Mouse (Mus musculus): ENCODE measurements around the gene Cyp2c50.
"Not testable (repeated sequence)": the region's sequence is repeated elsewhere in the genome, so short reads cannot be mapped to it uniquely, and the experiment has no call there.

The Cyp2c50 gene

DNA sequence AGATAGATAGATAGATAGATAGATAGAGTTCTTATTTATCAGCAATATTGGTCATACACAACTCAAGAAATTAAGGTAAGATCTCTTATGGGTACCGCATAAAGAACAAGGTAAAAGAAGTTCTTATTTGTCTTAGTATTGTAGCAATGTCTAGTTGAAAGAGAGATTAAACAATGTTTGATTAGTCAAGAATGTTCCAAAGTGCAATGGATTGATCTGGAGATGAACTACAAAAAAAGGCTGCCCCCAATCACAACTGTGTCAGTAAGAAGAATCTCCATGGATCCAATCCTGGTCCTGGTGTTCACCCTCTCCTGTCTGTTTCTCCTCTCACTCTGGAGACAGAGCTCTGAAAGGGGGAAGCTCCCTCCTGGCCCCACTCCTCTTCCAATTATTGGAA lies at the start of gene Cyp2c50:
Cyp2c50 (plus strand) TSS at position 268 of the 400 bp plus-strand sequence.
- not testable (repeated sequence) for DNase-seq (ENCODE audit: low spot score)

DNA sequence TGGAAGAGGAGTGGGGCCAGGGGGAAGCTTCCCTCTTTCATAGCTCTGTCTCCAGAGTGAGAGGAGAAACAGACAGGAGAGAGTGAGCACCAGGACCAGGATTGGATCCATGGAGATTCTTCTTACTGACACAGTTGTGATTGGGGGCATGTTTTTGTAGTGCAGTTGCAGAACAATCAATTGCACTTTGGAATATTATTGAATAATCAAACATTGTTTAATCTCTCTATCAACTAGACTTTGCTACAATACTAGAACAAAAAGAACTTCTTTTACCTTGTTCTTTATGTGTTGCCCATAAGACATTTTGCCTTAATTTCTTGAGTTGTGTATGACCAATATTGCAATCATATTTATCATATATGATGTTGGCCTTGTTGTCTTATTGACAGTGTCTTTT lies 15.8 kb upstream of the Cyp2c50 start, which contains the start of gene Cyp2c54:
Cyp2c54 (minus strand) TSS at position 127 of the 400 bp plus-strand sequence.
- DNase-seq (ENCODE audit: low spot score): no peak

GRCm38 (mm10) chr19:40088381-40088780 lies 1.1 kb upstream of the Cyp2c50 start:
- no peak for DNase-seq (ENCODE audit: low spot score)

DNA sequence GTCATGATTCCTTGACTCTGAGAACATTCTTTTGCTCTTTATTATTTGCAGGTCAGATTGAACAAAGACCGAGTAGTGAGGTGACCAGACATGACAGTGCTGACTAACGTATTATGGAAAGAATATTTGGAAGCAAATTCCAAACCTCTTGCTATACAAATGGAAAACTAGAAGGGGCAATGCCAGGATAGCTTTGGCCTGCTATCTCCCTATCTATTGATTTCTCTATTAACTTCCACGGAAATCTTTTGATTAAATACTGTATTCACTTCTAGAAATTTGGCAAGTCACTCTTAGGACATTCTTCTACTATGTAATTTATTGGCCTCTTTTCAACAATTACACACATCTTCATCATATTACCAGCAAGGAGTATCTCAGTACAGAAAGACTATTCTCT lies 1.6 kb downstream of the Cyp2c50 start:
- DNase-seq (ENCODE audit: low spot score): no peak

DNA sequence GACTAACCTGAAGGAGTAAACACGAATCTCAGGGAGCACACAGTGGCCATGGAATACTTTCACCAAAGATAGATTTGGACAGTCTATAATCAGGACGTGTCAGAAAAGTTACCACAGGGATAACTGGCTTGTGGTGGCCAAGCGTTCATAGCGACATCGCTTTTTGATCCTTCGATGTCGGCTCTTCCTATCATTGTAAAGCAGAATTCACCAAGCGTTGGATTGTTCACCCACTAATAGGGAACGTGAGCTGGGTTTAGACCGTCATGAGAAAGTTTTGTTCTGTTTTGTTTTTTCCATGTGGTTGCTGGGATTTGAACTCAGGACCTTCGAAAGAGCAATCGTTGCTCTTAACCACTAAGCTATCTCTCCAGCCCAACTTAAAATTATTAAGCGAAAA lies 30.1 kb downstream of the Cyp2c50 start:
- DNase-seq (ENCODE audit: low spot score): not testable (repeated sequence)

DNA sequence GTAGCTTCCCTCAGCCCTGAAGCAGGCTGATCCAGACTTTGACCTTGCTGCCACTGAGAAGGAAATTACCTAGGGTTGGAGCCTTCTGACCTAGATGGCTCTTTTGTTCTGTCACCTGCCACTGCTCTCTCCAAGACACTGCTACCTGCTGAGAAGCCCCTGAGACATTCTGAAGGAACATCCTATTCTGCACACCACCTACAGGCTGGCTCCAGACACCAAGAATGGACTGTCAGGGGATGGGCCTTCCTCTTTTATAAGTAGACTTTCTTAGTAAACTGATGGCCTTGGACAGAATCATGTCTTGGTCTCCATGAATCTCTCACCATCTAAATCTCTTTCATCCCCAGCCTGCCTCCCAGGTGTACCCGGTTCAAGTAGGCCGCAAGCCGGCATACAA lies 35.7 kb downstream of the Cyp2c50 start:
- not testable (repeated sequence) for DNase-seq (ENCODE audit: low spot score)

GRCm38 (mm10) chr19:40126996-40127395 lies 37.5 kb downstream of the Cyp2c50 start:
- DNase-seq (ENCODE audit: low spot score): not testable (repeated sequence)

Measured in adipocyte (in vitro differentiated cells).